Mouse (Mus musculus): ENCODE results near the gene Tmem108. TPM values are rescaled to one million over a fixed set of nuclear protein-coding genes. Genes with fewer than 3 reads are reported as not detected.

The Tmem108 gene
- polyA plus RNA-seq, 1 experiment = 28.2 TPM

DNA sequence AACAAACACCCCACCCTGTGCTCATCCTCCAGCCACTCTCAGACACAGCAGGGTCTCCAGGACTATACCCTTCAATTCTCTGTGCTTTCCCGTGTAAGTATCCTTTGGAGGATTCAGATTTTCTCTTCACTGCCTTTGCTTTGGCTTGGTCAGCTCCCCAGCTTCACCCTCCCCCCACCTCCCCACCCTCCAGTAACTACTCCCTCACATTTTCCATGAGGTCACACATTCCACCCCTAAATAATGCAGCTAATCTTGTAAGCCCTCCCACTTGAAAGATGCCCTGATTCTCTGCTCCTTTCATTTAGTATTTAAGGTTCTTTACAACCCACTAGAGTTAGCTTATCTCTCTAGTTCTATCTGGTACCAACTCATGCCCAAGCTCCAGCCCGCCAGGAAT lies 82.4 kb downstream of the Tmem108 start:
- peak; percentile 44 for DNase-seq (ENCODE audit: low read depth)
- TF ChIP-seq POLR2A (IDR thresholded peaks at IDR 0.05; ENCODE audit: borderline replicate concordance, extremely low read depth, insufficient read depth, insufficient read length, poor library complexity, severe bottlenecking) (no peak), CTCF (IDR thresholded peaks at IDR 0.05; ENCODE audit: borderline replicate concordance, extremely low read depth, insufficient read depth, insufficient read length) (no peak)

DNA sequence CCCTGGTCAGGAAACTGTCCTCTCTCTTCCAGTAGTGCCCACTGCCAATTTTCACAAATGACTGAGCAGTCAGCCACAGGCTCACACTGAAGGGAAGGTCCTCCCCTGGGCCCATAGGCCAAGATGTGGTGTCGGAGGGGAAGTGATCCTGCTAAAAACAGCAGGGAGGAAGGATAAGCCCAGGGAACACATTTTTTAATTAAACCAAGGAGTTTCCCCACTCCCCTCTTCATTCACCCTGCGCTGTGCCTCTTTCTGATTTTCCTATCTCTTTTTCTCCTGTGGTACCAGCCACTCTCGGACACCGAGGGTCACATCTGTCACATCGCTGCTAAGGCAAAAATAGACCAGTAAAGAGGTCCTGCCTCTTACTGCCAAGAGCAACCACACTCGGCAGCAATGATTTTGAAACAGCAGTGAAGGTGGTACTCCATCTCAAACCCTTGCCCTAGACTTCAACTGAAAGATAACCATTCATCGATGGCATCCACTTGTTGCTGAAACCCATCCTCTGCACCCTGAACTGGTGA lies 83.0 kb downstream of the Tmem108 start:
- no peak for DNase-seq (ENCODE audit: low read depth)
- TF ChIP-seq POLR2A (IDR thresholded peaks at IDR 0.05; ENCODE audit: borderline replicate concordance, extremely low read depth, insufficient read depth, insufficient read length, poor library complexity, severe bottlenecking) (no peak), CTCF (IDR thresholded peaks at IDR 0.05; ENCODE audit: borderline replicate concordance, extremely low read depth, insufficient read depth, insufficient read length) (no peak)

DNA sequence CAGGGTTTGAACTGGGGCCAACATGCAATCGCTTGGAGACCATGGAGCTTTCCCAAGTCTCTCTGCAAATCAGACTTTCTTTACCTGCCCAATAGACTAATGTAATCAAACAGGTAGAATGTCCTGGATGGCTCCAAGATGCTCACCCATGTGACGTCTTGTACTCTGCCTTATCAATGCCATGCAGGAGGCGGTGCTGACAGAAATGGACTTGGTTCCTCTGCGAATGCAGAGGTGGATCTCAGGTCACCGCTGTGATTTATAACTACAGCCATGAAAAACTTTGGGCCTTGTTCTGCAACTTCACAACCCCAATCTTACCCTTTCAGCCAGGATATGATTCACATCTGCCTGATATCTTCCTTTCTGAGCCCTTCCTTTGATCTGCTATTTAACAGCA lies 83.8 kb downstream of the Tmem108 start:
- no peak for DNase-seq (ENCODE audit: low read depth)
- no peak for TF ChIP-seq POLR2A (IDR thresholded peaks at IDR 0.05; ENCODE audit: borderline replicate concordance, extremely low read depth, insufficient read depth, insufficient read length, poor library complexity, severe bottlenecking)
- no peak for TF ChIP-seq CTCF (IDR thresholded peaks at IDR 0.05; ENCODE audit: borderline replicate concordance, extremely low read depth, insufficient read depth, insufficient read length)

DNA sequence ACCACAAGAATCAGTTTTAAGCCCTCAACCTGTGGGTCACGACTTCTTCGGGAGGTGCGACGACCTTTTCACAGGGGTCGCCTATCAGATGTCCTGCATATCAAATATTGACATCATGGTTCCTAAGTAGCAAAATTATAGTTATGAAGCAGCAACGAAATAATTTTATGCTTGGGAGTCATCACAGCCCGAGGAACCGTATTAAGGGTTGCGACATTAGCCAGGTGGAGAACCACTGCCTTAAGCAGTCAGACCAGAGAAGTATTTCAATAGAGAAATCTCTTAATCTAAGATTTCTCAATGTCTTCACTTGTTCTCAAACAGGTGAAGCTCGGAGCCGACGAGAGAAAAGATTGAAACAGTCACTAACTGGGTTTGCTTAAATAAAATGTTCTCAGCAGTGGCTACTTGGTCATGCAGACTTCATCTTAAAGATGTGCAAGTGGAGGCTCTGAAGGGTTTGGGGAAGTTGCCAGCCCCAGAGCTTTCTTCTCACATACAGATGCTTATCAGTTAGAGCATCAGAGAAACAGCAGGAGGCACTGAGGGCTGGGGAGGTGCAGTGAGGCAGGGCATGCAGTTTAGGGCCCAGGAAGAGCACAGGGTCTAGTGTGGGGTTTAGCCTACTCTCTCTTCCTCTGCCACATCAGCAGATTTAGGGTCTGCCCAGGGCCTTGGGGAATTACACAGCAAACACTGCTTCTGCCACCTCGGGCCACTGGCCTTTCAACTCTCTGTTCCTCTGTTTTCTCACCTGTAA lies 85.7 kb downstream of the Tmem108 start:
- DNase-seq (ENCODE audit: low read depth) = no peak
- TF ChIP-seq CTCF (IDR thresholded peaks at IDR 0.05; ENCODE audit: borderline replicate concordance, extremely low read depth, insufficient read depth, insufficient read length) = no peak
- no peak for TF ChIP-seq POLR2A (IDR thresholded peaks at IDR 0.05; ENCODE audit: borderline replicate concordance, extremely low read depth, insufficient read depth, insufficient read length, poor library complexity, severe bottlenecking)

DNA sequence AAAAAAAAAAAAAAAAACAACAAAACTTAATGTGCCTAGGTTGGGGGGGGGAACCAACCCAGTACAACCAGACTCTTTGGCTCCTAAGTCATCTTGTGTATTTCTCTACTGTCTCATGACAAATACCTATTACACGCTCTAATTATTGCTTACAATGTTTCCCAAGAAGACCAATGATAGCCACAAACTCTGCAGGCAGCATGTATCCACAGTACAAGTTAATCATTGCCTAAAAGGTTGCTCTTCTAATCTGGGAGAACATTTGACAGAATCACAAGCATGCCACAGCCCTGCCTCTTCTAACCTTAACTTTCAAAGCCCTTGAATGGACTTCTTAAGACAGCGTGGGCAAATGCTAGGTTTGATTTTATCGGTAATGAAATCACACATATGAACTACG lies 88.8 kb downstream of the Tmem108 start:
- DNase-seq (ENCODE audit: low read depth) = no peak
- TF ChIP-seq POLR2A (IDR thresholded peaks at IDR 0.05; ENCODE audit: borderline replicate concordance, extremely low read depth, insufficient read depth, insufficient read length, poor library complexity, severe bottlenecking) (no peak), CTCF (IDR thresholded peaks at IDR 0.05; ENCODE audit: borderline replicate concordance, extremely low read depth, insufficient read depth, insufficient read length) (no peak)

DNA sequence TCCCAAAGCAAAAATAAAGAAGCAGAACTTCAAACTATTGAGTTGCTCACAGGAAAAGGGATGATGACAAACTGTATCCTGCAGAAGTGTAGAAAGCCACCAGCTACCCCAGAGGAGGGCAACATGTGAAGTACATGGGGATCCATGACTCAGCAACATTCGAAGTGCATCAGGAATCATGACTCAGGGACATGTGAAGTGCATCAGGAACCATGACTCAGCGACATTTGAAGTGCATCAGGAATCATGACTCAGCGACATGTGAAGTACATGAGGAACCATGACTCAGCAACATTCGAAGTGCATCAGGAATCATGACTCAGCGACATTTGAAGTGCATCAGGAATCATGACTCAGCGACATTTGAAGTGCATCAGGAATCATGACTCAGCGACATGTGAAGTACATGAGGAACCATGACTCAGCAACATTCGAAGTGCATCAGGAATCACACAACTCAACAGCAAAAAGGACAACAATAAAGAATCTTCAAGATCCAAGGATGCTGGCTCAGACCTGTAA lies 91.0 kb downstream of the Tmem108 start:
- DNase-seq (ENCODE audit: low read depth) = peak; percentile 41

DNA sequence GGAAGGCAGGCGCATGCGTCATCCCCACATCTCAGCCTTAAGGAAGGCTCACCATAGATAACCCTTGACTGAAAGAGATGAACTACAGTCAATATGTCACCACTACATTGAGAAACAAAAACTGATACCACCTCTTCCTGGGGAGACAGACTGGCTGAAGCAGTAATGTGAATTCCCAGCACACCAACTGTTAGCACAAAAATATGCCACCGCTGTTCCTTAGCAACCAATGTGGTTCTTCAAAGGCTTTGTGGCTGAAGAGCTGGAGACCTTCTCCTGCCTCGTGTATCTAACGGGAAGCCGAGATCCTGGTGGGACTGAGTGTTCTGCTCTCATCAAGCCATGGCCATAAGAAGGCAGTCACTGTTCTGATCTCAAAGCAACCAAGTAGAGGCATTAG lies 92.8 kb downstream of the Tmem108 start:
- no peak for TF ChIP-seq POLR2A (IDR thresholded peaks at IDR 0.05; ENCODE audit: borderline replicate concordance, extremely low read depth, insufficient read depth, insufficient read length, poor library complexity, severe bottlenecking)
- DNase-seq (ENCODE audit: low read depth) = no peak

DNA sequence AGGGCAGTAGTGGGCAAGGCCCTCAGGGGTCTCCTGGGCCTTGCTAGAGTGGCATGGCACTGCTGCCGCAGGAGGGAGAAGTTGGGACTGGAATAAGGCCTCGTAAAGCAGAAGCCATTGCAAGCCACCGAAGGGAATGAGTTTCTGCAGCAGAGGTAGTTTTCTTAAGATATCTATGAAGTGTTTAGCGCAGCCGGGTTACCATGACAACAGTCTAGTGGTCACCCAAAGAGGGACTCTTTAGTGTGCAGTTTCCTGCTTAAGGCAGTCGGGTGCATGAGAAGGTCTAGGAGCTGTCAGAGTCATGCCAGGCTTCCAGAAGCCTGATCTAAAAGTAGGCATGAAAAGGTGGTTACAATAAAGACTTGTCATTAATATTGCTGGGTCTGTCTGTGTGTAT lies 95.8 kb downstream of the Tmem108 start:
- no peak for DNase-seq (ENCODE audit: low read depth)
- TF ChIP-seq CTCF (IDR thresholded peaks at IDR 0.05; ENCODE audit: borderline replicate concordance, extremely low read depth, insufficient read depth, insufficient read length) = no peak
- no peak for TF ChIP-seq POLR2A (IDR thresholded peaks at IDR 0.05; ENCODE audit: borderline replicate concordance, extremely low read depth, insufficient read depth, insufficient read length, poor library complexity, severe bottlenecking)

DNA sequence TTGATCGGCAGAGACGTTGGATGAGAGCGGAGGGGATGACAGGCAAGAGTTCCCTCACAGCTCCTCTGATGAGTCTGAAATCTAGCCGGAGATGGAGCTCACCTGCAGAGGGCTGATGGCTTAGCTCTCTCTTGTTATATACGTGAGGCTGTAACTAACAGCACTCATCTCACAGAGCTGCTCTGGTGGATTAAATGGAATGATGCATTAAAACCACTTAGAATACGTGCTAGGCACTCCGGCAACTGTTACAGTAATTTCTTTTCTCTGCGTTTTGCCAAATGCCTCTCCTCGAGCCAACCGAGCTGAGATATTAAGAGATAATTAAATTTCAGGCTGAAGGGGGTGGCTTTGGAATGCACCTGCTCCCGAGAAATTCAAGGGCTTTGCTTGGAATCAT lies 97.5 kb downstream of the Tmem108 start:
- DNase-seq (ENCODE audit: low read depth) = peak; percentile 73
- no peak for TF ChIP-seq CTCF (IDR thresholded peaks at IDR 0.05; ENCODE audit: borderline replicate concordance, extremely low read depth, insufficient read depth, insufficient read length)
- TF ChIP-seq POLR2A (IDR thresholded peaks at IDR 0.05; ENCODE audit: borderline replicate concordance, extremely low read depth, insufficient read depth, insufficient read length, poor library complexity, severe bottlenecking) = no peak

DNA sequence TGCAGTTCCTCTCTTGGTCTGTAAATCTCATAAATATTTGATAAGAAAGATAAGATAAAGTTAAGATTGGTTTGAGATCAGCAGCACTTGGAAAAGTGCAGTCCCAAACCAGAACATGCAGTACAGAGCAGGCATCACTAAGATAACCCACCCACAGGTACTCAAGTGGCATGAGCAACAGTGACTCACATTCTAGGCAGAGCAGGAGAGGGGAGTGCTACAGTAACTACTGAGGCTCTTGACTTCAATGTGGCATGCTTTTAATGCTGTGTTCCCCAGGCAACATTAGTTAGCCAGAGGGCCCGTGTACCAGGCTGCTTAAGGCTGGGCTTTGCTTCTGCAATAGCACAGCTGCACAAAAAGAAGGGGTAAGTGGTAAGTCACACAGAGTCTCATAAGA lies 99.8 kb downstream of the Tmem108 start:
- no peak for DNase-seq (ENCODE audit: low read depth)
- TF ChIP-seq POLR2A (IDR thresholded peaks at IDR 0.05; ENCODE audit: borderline replicate concordance, extremely low read depth, insufficient read depth, insufficient read length, poor library complexity, severe bottlenecking) (no peak), CTCF (IDR thresholded peaks at IDR 0.05; ENCODE audit: borderline replicate concordance, extremely low read depth, insufficient read depth, insufficient read length) (no peak)

DNA sequence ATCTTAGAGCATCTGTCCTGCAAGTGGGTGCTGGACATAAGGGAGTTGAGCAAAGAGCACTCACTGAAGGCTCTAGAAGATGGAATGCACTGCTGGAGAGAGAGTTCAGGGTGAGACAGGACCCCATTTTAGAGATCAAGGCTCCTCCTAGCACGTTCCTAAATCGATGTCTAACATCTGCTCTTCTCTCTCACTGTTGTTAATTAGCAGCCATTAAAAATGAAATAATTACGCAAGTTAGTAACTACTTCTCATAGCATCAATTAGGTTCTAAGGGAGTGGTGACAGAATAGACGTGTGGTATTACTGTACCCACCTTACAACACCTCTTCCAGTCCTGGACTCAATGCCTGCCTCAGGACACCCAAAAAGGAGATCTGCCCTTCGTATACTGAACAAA lies 103.7 kb downstream of the Tmem108 start:
- DNase-seq (ENCODE audit: low read depth) = no peak
- TF ChIP-seq CTCF (IDR thresholded peaks at IDR 0.05; ENCODE audit: borderline replicate concordance, extremely low read depth, insufficient read depth, insufficient read length) (no peak), POLR2A (IDR thresholded peaks at IDR 0.05; ENCODE audit: borderline replicate concordance, extremely low read depth, insufficient read depth, insufficient read length, poor library complexity, severe bottlenecking) (no peak)

DNA sequence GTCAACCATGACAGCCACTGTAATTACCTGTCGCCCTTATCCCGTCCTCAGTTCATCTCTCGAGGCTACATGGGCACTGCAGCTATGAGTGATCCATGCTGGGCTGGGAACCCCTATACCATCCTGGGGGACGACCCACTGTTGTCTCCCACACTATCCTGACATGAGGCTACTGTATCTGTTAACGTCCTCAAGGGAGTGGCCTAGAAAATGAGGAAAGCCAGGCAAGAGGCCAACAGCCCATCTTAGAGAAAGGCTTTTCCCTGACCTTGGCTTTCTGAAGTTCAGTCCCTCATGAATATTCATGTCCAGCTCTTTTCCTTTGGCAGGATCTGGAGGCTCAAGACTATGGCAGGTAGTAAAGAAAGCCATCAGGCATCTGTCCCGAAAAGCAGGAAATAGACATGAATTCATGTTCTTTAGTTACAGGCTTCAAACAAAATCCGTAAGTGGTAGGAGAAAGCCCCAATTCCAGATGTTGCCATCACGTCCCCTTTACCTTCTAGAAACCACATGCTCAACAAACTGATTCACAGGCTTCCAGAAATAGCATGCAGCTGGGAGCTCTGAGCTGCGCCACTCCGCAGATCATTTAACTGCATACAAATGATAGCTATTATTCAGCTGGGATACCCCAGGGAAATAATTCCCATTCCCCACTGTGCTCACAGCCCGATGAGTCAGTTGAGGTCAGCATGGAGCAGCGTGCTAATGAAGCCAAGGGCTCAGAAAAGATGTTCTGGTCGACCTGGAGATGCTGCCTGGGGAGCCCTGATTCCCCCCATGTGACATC lies 104.3 kb downstream of the Tmem108 start:
- TF ChIP-seq CTCF (IDR thresholded peaks at IDR 0.05; ENCODE audit: borderline replicate concordance, extremely low read depth, insufficient read depth, insufficient read length) = no peak
- no peak for TF ChIP-seq POLR2A (IDR thresholded peaks at IDR 0.05; ENCODE audit: borderline replicate concordance, extremely low read depth, insufficient read depth, insufficient read length, poor library complexity, severe bottlenecking)
- DNase-seq (ENCODE audit: low read depth) = peak; percentile 83

Measured in brain, embryonic 14.5 days (tissue).